Mouse (Mus musculus) spleen, postnatal 36 days (tissue): ENCODE measurements around the gene Ermap.
A peak's percentile ranks its signal among the peaks of the same experiment; 100 is the strongest.

Experiments
- DNase-seq, 2 experiments: peaks; one replicate each; pipeline ENCODE4 v3.0.0; 2022; ENCODE audit warnings: low spot score in 2 of 2, mixed read lengths in 1 of 2

The Ermap gene

GRCm38 (mm10) chr4:119137313-119137712, 52.5 kb downstream of the Ermap start:
- DNase-seq: no peak

- no peak for DNase-seq
These were observed 56.0 kb downstream of the Ermap start for GRCm38 (mm10) chr4:119133860-119134259.

GRCm38 (mm10) chr4:119133306-119133705, 56.5 kb downstream of the Ermap start:
- DNase-seq: no peak

GRCm38 (mm10) chr4:119131189-119131910, 58.5 kb downstream of the Ermap start:
- peak; percentile 60 to 63 for DNase-seq

GRCm38 (mm10) chr4:119129096-119129495, 60.7 kb downstream of the Ermap start:
- DNase-seq: no peak

GRCm38 (mm10) chr4:119128547-119128946, 61.3 kb downstream of the Ermap start:
- DNase-seq: no peak

DNA sequence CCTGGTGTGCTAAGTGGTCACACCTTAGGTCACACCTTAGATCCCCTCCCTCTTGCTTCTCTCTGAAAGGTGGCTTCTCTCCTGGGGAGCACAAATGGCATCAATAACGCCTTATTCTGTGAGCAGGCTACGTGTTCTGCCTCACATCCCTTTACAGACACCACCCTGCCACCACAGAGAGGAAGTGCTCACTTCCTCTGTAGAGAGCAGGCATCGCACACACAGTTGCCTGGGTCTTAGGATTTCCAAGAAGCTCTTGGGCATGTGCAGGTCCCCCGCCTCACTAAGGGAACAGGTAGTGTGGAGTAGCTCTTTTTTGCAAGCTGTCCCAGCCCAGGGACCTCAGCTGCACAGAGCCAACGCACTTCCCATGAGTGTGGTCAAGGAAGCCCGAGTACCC, 62.6 kb downstream of the Ermap start:
- peak; percentile 88 for DNase-seq

DNA sequence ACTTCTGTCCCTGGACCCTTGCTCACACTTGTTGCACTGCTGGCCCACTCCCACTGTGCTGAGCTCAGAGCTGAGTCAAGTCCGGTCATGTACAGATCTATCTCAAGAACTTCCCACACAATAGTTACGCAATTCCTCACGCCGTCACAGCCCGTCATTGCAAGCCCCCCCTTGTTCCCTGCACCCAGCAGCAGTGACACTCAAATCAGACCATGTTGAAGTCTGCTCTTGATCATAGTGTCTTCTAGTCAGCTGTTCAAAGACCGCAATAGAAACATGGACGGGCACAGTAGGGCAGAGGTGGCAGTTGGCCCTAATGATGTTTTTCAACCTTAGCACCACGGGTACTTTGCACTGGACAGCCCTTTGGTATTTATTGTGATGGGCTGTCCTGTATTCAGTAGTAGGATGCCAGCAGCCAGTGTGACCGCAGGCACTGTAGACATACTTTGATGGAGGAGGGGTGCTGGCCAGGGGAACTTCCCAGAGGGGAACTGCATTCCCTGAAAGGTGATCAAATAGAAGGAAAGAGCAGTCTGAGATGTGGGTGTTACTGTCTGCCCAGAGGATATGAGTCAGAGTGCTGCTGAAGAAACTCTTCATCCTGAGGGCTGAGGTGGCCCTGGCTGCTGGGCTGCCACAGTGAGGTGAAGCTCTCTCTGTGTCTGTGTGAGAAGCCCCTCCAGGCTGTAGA, 64.1 kb downstream of the Ermap start:
- no peak for DNase-seq
